Mouse (Mus musculus): Measurements from ENCODE around the gene Ppia.
"Not testable (repeated sequence)": the region's sequence is repeated elsewhere in the genome, so short reads cannot be mapped to it uniquely, and the experiment has no call there.

Ppia gene

GRCm38 (mm10) chr11:6404699-6405566 lies 10.3 kb upstream of the Ppia start:
- peak; percentile 72 for DNase-seq (ENCODE audit: low read depth, low spot score)

GRCm38 (mm10) chr11:6405591-6406081 lies 9.6 kb upstream of the Ppia start:
- DNase-seq (ENCODE audit: low read depth, low spot score), result peak; percentile 53

GRCm38 (mm10) chr11:6406251-6407161 lies 8.7 kb upstream of the Ppia start:
- DNase-seq (ENCODE audit: low read depth, low spot score), result peak; percentile 88

- DNase-seq (ENCODE audit: low read depth, low spot score), result no peak
Measured at GRCm38 (mm10) chr11:6407162-6407621, 8.1 kb upstream of the Ppia start.

- peak; percentile 89 for DNase-seq (ENCODE audit: low read depth, low spot score)
Measured at GRCm38 (mm10) chr11:6410050-6410602, 5.1 kb upstream of the Ppia start.

- not testable (repeated sequence) for DNase-seq (ENCODE audit: low read depth, low spot score)
Measured at GRCm38 (mm10) chr11:6410755-6411154, 4.5 kb upstream of the Ppia start.

- DNase-seq (ENCODE audit: low read depth, low spot score), result peak; percentile 88
Measured at GRCm38 (mm10) chr11:6411684-6412083, 3.6 kb upstream of the Ppia start.

GRCm38 (mm10) chr11:6413264-6413663 lies 2.0 kb upstream of the Ppia start:
- no peak for DNase-seq (ENCODE audit: low read depth, low spot score)

GRCm38 (mm10) chr11:6415551-6416404 lies 535 bp downstream of the Ppia start:
- peak; percentile 97 for DNase-seq (ENCODE audit: low read depth, low spot score)

GRCm38 (mm10) chr11:6416405-6417034 lies 1.3 kb downstream of the Ppia start:
- DNase-seq (ENCODE audit: low read depth, low spot score), result peak; percentile 93

GRCm38 (mm10) chr11:6417069-6417468 lies 1.8 kb downstream of the Ppia start:
- DNase-seq (ENCODE audit: low read depth, low spot score), result no peak

- no peak for DNase-seq (ENCODE audit: low read depth, low spot score)
Measured at GRCm38 (mm10) chr11:6417490-6417889, 2.2 kb downstream of the Ppia start.

- no peak for DNase-seq (ENCODE audit: low read depth, low spot score)
Measured at GRCm38 (mm10) chr11:6418751-6419150, 3.5 kb downstream of the Ppia start.

GRCm38 (mm10) chr11:6419156-6419555 lies 3.9 kb downstream of the Ppia start:
- DNase-seq (ENCODE audit: low read depth, low spot score), result not testable (repeated sequence)

GRCm38 (mm10) chr11:6420283-6420703 lies 5.0 kb downstream of the Ppia start:
- DNase-seq (ENCODE audit: low read depth, low spot score), result no peak

- no peak for DNase-seq (ENCODE audit: low read depth, low spot score)
Measured at GRCm38 (mm10) chr11:6420722-6421350, 5.6 kb downstream of the Ppia start.

GRCm38 (mm10) chr11:6430186-6430585 lies 14.9 kb downstream of the Ppia start:
- DNase-seq (ENCODE audit: low read depth, low spot score), result no peak

- peak; percentile 67 for DNase-seq (ENCODE audit: low read depth, low spot score)
Measured at GRCm38 (mm10) chr11:6436442-6436841, 21.2 kb downstream of the Ppia start.

- no peak for DNase-seq (ENCODE audit: low read depth, low spot score)
Measured at GRCm38 (mm10) chr11:6437667-6438066, 22.4 kb downstream of the Ppia start.

- DNase-seq (ENCODE audit: low read depth, low spot score), result no peak
Measured at GRCm38 (mm10) chr11:6440171-6440570, 24.9 kb downstream of the Ppia start.

Measured in brain, adult 2 months (tissue).